Mouse (Mus musculus) midbrain, postnatal 0 days (tissue): Measurements from ENCODE around the gene Usp21. TPM values are rescaled to one million over a fixed set of nuclear protein-coding genes. Genes with fewer than 3 reads are reported as not detected.

Experiments
- ATAC-seq: fragments of 200-750 bp; cut with Nextera tagmentation; 2 replicates; pipeline ENCODE4 v1.8.0; 2017; ENCODE audit warnings: moderate number of reproducible peaks, mild to moderate bottlenecking, moderate TSS enrichment, moderate library complexity; ENCODE audit not compliant: low FRiP score
- DNase-seq: peaks from one replicate; pipeline ENCODE4 v3.0.0-alpha.2; 2015; ENCODE audit warnings: low spot score
- H3K27ac ChIP-seq: fragments of 300-500 bp; sonication (generic); 2 replicates; pipeline ENCODE4 v1.5.1; 2014; ENCODE audit warnings: low read depth, mild to moderate bottlenecking, low read length, mixed read lengths
- H3K27me3 ChIP-seq: fragments of 300-500 bp; sonication (generic); 2 replicates; pipeline ENCODE4 v1.6.1; 2014; ENCODE audit warnings: low read length, control low read depth, mixed read lengths; ENCODE audit not compliant: insufficient read depth
- H3K36me3 ChIP-seq: fragments of 300-500 bp; sonication (generic); 2 replicates; pipeline ENCODE4 v1.6.1; 2014; ENCODE audit warnings: low read length, control low read depth, mixed read lengths; ENCODE audit not compliant: insufficient read depth
- H3K4me1 ChIP-seq: fragments of 300-500 bp; sonication (generic); 2 replicates; pipeline ENCODE4 v1.6.1; 2014; ENCODE audit warnings: mild to moderate bottlenecking, control low read depth, antibody characterized with exemption, low read length, mixed read lengths; ENCODE audit not compliant: insufficient read depth
- H3K4me2 ChIP-seq: fragments of 300-500 bp; sonication (generic); 2 replicates; pipeline ENCODE4 v1.6.1; 2014; ENCODE audit warnings: low read depth, mild to moderate bottlenecking, low read length, mixed read lengths; ENCODE audit not compliant: poor library complexity, severe bottlenecking
- H3K4me3 ChIP-seq: fragments of 300-500 bp; sonication (generic); 2 replicates; pipeline ENCODE4 v1.5.1; 2014; ENCODE audit warnings: low read depth, mild to moderate bottlenecking, low read length, moderate library complexity
- H3K9ac ChIP-seq: fragments of 300-500 bp; sonication (generic); replicated peaks from 2 replicates; pipeline ENCODE4 v1.6.1; 2014; ENCODE audit warnings: mild to moderate bottlenecking, low read length, moderate library complexity, mixed read lengths; ENCODE audit not compliant: poor library complexity, severe bottlenecking
- H3K9me3 ChIP-seq: fragments of 300-500 bp; sonication (generic); 2 replicates; pipeline ENCODE4 v1.6.1; 2016; ENCODE audit warnings: low read length, control low read depth
- CTCF ChIP-seq: IDR thresholded peaks from 2 replicates; pipeline ENCODE4 v1.5.1; 2016; ENCODE audit warnings: antibody characterized with exemption, mild to moderate bottlenecking
- WGBS: fragments of 180-500 bp; shearing (Covaris S2); extraction: QIAGEN DNeasy Blood & Tissue Kit; methylation state at CpG from one replicate; pipeline ENCODE4 v1.1.7; 2014; 5-methylcytosine and 5-hydroxymethylcytosine counted together
- polyA plus RNA-seq: library from polyadenylated mRNA; unstranded; fragments of >200 nt; fragmentation: Nextera tagmentation; extraction: Ambion mirVana; gene quantifications from 2 replicates; pipeline ENCODE4 v1.2.1, GENCODE M21; 2015
- total RNA-seq: library from RNA; depleted of rRNA; stranded (reverse); fragments of >200 nt; gene quantifications from 2 replicates; pipeline ENCODE4 v1.2.3, GENCODE M21; 2014

Gene Usp21
- total and polyA plus RNA-seq, 2 experiments from 2014 or later = 65.9 to 82.6 TPM

DNA sequence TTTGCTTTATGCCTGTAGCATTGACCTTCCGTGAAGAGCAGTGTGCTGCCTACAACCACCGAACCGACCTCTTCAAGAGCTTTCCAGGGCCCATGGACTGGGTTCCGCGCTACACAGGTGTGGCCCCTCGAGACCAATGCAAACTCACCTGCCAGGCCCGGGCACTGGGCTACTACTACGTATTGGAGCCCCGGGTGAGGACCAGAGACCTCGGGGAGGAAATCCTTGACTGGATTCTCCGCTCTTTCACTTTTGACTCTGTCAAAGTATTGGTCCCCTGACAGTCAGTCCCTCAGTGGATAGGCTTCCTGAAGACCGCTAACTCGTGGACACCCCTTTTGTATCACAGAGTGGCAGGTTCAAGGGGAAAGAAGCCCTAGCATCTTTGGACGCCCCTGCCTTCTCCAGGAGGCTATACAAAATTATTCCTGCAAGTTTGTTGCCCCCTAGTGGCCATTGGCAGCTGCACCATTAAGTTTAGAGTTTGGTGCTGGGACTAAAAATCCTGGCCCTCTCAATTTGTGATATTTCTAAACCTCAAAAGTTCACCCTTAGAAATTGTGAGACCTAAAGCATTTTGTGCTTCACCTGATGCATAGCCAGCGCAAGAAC is 30.7 kb downstream of the Usp21 start:
- no peak overlapping the region for H3K4me2 ChIP-seq
- peak; percentile 87 for TF ChIP-seq CTCF
- H3K27ac ChIP-seq = no peak overlapping the region
- DNase-seq = peak; percentile 81
- no peaks in the 10 kb centered on the region for H3K36me3 ChIP-seq
- 71% methylated on average over 15 of the region's 15 CpGs for WGBS
- no peak overlapping the region for H3K9ac ChIP-seq
- ATAC-seq = 0 out of 2 replicates have a peak, but pooled peaks have one; percentile 9
- H3K4me1 ChIP-seq = 0 out of 2 replicates have a peak, but pooled peaks cover 2% of the 10 kb centered on the region
- no peaks in the 10 kb centered on the region for H3K9me3 ChIP-seq
- no peaks in the 10 kb centered on the region for H3K27me3 ChIP-seq
- H3K4me3 ChIP-seq = no peak overlapping the region

DNA sequence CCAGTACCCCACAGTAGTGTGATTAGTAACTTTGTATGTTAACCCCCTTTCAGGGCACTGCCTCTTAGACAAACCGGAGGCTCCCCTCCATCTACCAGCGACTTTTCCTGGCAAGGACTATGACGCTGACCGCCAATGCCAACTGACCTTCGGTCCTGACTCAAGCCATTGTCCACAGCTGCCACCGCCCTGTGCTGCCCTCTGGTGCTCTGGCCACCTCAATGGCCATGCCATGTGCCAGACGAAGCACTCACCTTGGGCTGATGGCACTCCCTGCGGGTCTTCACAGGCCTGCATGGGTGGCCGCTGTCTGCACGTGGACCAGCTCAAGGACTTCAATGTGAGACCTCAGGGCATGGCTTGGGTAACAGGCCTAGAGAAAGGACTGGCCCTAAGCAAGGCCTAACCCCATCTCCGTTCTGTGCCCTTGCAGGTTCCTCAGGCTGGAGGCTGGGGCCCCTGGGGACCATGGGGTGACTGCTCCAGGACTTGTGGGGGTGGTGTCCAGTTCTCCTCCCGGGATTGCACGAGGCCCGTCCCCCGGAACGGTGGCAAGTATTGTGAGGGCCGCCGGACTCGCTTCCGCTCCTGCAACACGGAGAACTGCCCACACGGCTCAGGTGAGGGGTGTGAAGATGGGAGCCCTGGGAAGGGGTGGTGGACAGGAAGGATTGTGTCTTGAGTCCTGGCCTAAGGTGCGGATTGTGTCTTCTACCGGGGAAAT is 31.5 kb downstream of the Usp21 start:
- Histone ChIP-seq H3K4me3 (no peak overlapping the region), H3K4me2 (no peak overlapping the region), H3K9ac (no peak overlapping the region), H3K27me3 (no peaks in the 10 kb centered on the region), H3K36me3 (no peaks in the 10 kb centered on the region), H3K9me3 (no peaks in the 10 kb centered on the region), H3K27ac (no peak overlapping the region), H3K4me1 (0 out of 2 replicates have a peak, but pooled peaks cover 3% of the 10 kb centered on the region)
- DNase-seq = no peak
- no peak for ATAC-seq
- peak; percentile 26 for TF ChIP-seq CTCF
- WGBS = 91% methylated on average over 24 of the region's 24 CpGs

DNA sequence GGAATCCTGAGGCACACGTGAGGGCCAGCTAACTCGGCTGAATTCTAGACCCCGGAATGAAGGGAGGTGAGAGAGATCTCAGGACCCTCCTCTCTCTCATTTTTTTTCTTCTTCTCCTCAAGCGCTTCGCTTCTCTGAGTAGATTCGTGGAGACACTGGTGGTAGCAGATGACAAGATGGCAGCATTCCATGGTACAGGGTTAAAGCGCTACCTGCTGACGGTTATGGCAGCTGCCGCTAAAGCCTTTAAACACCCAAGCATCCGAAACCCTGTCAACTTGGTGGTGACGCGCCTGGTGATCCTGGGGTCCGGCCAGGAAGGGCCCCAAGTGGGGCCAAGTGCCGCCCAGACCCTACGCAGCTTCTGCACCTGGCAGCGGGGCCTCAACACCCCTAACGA is 35.4 kb downstream of the Usp21 start:
- H3K4me3 ChIP-seq = 0 out of 2 replicates have a peak overlapping the region, but pooled peaks have one; percentile 5
- 0 out of 2 replicates have a peak overlapping the region, but pooled peaks have one; percentile 33 for H3K9ac ChIP-seq
- WGBS = 48% methylated on average over 17 of the region's 17 CpGs

DNA sequence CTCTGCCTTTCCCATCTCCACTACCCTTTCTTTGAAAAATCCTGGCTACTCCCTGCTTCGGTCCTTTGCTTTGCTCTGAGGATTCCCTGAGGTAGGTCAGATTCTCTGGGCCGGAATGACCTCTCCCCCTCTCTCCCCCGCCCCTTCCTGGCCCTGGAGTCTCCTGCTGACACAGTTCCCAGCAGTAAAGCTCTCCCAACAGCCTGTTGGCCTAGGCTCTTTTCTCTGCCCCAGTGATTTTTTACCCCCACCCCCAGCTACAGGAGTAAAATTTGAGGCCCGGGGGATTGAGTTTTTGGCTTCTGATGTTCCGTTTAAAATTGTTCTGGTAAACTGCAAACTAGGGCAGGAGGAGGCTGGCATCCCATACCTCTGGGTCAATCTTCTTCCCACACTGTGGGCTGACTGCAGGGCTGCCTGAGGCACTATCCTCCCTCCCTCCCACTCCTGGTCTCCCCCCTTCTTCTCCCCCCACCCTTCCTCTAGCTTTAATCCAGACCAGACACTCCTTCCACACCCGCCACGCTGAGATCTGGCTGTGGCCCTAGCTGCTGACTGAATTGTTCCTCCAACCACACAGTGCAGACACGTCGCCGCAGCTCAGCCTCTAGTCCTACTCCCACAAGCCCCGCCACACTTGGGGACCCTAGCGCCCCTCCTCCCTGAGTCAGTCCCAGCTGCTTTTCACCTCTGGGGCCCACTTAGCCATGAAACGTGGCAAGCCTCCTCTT is 36.0 kb downstream of the Usp21 start:
- 7% methylated on average over 13 of the region's 13 CpGs for WGBS

More for the DNA sequence above, 35.4 kb downstream of the Usp21 start:
- H3K36me3 ChIP-seq = no peaks in the 10 kb centered on the region
- 0 out of 2 replicates have a peak, but pooled peaks have one; percentile 24 for TF ChIP-seq CTCF
- no peaks in the 10 kb centered on the region for H3K9me3 ChIP-seq
- peaks cover 9% of the 10 kb centered on the region; the same call in 1 of the 2 replicates for H3K4me1 ChIP-seq
- peak overlapping the region; percentile 57 for H3K4me2 ChIP-seq
- DNase-seq (peak; percentile 42), ATAC-seq (no peak)
- H3K27me3 ChIP-seq = no peaks in the 10 kb centered on the region
- H3K27ac ChIP-seq = peak overlapping the region; percentile 26; the same call in 1 of the 2 replicates

DNA sequence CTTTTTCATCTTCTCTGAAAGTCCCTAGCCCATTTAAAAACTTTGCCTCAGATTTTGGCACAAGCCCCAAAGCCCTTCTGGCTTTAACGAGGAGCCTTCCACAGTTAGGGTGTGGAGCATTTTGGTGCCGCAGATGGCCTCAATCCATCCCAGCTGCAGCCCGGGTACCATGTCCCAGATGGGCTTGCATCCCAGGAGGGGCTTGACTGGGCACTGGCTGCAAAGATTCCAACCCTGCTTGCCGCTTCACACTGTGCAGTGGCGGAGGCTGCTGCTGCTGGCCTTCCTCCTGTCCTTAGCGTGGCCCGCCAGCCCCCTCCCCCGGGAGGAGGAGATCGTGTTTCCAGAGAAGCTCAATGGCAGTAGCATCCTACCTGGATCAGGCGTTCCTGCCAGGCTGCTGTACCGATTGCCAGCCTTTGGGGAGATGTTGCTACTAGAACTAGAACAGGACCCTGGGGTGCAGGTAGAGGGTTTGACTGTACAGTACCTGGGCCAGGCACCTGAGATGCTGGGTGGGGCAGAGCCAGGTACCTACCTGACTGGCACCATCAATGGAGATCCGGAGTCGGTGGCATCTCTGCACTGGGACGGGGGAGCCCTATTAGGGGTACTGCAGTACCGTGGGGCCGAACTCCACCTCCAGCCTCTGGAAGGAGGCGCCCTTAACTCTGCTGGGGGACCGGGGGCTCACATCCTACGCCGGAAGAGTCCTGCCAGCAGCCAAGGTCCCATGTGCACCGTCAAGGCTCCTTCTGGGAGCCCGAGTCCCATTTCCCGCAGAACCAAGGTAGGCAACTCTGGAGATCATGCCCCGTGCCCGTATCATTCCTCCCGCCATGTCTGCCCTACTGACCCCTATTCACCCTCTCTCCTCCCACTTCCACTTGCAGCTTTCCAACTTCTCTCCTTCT is 36.9 kb downstream of the Usp21 start, which contains the start of gene Ndufs2:
Gene Ndufs2, minus strand, starts transcription at position 709 of the 914 bp plus-strand sequence.
- TF ChIP-seq CTCF = no peak
- WGBS = 8% methylated on average over 26 of the region's 26 CpGs
- Histone ChIP-seq H3K4me3 (peak within 1 kb of the TSS; percentile 31), H3K9me3 (no peaks in the 10 kb centered on the region), H3K4me2 (peak within 1 kb of the TSS; percentile 57), H3K4me1 (peaks cover 9% of the 10 kb centered on the region; the same call in 1 of the 2 replicates), H3K27ac (peak within 1 kb of the TSS; percentile 26; the same call in 1 of the 2 replicates), H3K36me3 (no peaks in the 10 kb centered on the region), H3K9ac (peak within 1 kb of the TSS; percentile 33), H3K27me3 (no peaks in the 10 kb centered on the region)
- ATAC-seq = peak; percentile 13; the same call in 1 of the 2 replicates
- peak; percentile 59 for DNase-seq

More for the DNA sequence above, 36.0 kb downstream of the Usp21 start:
- peak overlapping the region; percentile 57 for H3K4me2 ChIP-seq
- H3K4me1 ChIP-seq = peaks cover 9% of the 10 kb centered on the region; the same call in 1 of the 2 replicates
- H3K9ac ChIP-seq = 0 out of 2 replicates have a peak overlapping the region, but pooled peaks have one; percentile 33
- H3K4me3 ChIP-seq = peak overlapping the region; percentile 31; the same call in 1 of the 2 replicates
- no peak; the same call in 1 of the 2 replicates for ATAC-seq
- no peak overlapping the region; the same call in 1 of the 2 replicates for H3K27ac ChIP-seq
- H3K27me3 ChIP-seq = no peaks in the 10 kb centered on the region
- H3K36me3 ChIP-seq = no peaks in the 10 kb centered on the region
- no peaks in the 10 kb centered on the region for H3K9me3 ChIP-seq
- peak; percentile 46 for DNase-seq
- no peak for TF ChIP-seq CTCF
